Mouse (Mus musculus): ENCODE results near the gene Fam50b.

- TF ChIP-seq CTCF (IDR thresholded peaks at IDR 0.05; ENCODE audit: low read depth) = no peak
- no peak for TF ChIP-seq EP300 (IDR thresholded peaks at IDR 0.05; ENCODE audit: low read depth)
These were observed 59.8 kb downstream of the Fam50b start for GRCm38 (mm10) chr13:34794426-34794825.

Data from liver, embryonic 14.5 days (tissue).